Mouse (Mus musculus) kidney, embryonic 14.5 days (tissue): ENCODE data around the gene Slco6c1. TPM values are rescaled to one million over a fixed set of nuclear protein-coding genes. Genes with fewer than 3 reads are reported as not detected.

Experiments used
- ATAC-seq: fragments of 200-750 bp; cut with Nextera tagmentation; 2 replicates; pipeline ENCODE4 v1.8.0; 2017; ENCODE audit warnings: moderate number of reproducible peaks, mild to moderate bottlenecking, moderate TSS enrichment, moderate library complexity; ENCODE audit not compliant: low FRiP score, low TSS enrichment
- H3K27ac ChIP-seq: fragments of 300-500 bp; sonication (generic); 2 replicates; pipeline ENCODE4 v1.5.1; 2014; ENCODE audit warnings: low read depth, mild to moderate bottlenecking, low read length, moderate library complexity, mixed read lengths
- H3K27me3 ChIP-seq: fragments of 300-500 bp; sonication (generic); 2 replicates; pipeline ENCODE4 v1.6.1; 2014; ENCODE audit warnings: mild to moderate bottlenecking, low read length; ENCODE audit not compliant: control insufficient read depth, insufficient read depth
- H3K36me3 ChIP-seq: fragments of 300-500 bp; sonication (generic); 2 replicates; pipeline ENCODE4 v1.6.1; 2014; ENCODE audit warnings: low read length, mixed read lengths; ENCODE audit not compliant: control insufficient read depth, insufficient read depth
- H3K4me1 ChIP-seq: fragments of 300-500 bp; sonication (generic); 2 replicates; pipeline ENCODE4 v1.6.1; 2014; ENCODE audit warnings: low read length, mixed read lengths; ENCODE audit not compliant: control insufficient read depth, insufficient read depth
- H3K4me2 ChIP-seq: fragments of 300-500 bp; sonication (generic); replicated peaks from 2 replicates; pipeline ENCODE4 v1.6.1; 2014; ENCODE audit warnings: low read depth, mild to moderate bottlenecking, low read length
- H3K4me3 ChIP-seq: fragments of 300-500 bp; sonication (generic); 2 replicates; pipeline ENCODE4 v1.5.1; 2014; ENCODE audit warnings: mild to moderate bottlenecking, low read length
- H3K9ac ChIP-seq: fragments of 300-500 bp; sonication (generic); 2 replicates; pipeline ENCODE4 v1.6.1; 2014; ENCODE audit warnings: low read depth, mild to moderate bottlenecking, low read length, moderate library complexity
- H3K9me3 ChIP-seq: fragments of 300-500 bp; sonication (generic); 2 replicates; pipeline ENCODE4 v1.6.1; 2016; ENCODE audit warnings: low read length; ENCODE audit not compliant: control insufficient read depth
- WGBS: fragments of 180-500 bp; shearing (Covaris S2); extraction: QIAGEN DNeasy Blood & Tissue Kit; methylation state at CpG from one replicate; pipeline ENCODE4 v1.1.7; 2014; 5-methylcytosine and 5-hydroxymethylcytosine counted together
- polyA plus RNA-seq: library from polyadenylated mRNA; unstranded; fragments of >200 nt; fragmentation: Nextera tagmentation; extraction: Ambion mirVana; gene quantifications from 2 replicates; pipeline ENCODE4 v1.2.1, GENCODE M21; 2014

The Slco6c1 gene
- not detected in 2 replicates for polyA plus RNA-seq

GRCm38 (mm10) chr1:97128201-97128600 is at the start of gene Slco6c1:
Gene Slco6c1, minus strand, starts transcription at chr1:97128301.
- 89% methylated on average over 6 of the region's 6 CpGs for WGBS

GRCm38 (mm10) chr1:97038982-97039381 is 89.1 kb downstream of the Slco6c1 start:
- H3K9me3 ChIP-seq, result no peaks in the 10 kb centered on the region
- ATAC-seq, result no peak

More at GRCm38 (mm10) chr1:97128201-97128600, at the start of gene Slco6c1:
- Histone ChIP-seq H3K4me3 (no peak within 1 kb of the TSS), H3K27ac (no peak within 1 kb of the TSS), H3K36me3 (no peaks in the 10 kb centered on the region), H3K9me3 (no peaks in the 10 kb centered on the region), H3K9ac (no peak within 1 kb of the TSS), H3K4me1 (no peaks in the 10 kb centered on the region), H3K4me2 (no peak within 1 kb of the TSS), H3K27me3 (no peaks in the 10 kb centered on the region)
- no peak for ATAC-seq

GRCm38 (mm10) chr1:97038548-97038947 is 89.6 kb downstream of the Slco6c1 start:
- H3K36me3 ChIP-seq, result no peaks in the 10 kb centered on the region
- no peaks in the 10 kb centered on the region for H3K4me1 ChIP-seq
- H3K4me2 ChIP-seq, result no peak overlapping the region
- 12% methylated on average over 2 of the region's 2 CpGs for WGBS
- no peak overlapping the region for H3K4me3 ChIP-seq
- no peaks in the 10 kb centered on the region for H3K27me3 ChIP-seq
- no peak overlapping the region for H3K27ac ChIP-seq
- no peaks in the 10 kb centered on the region for H3K9me3 ChIP-seq
- H3K9ac ChIP-seq, result no peak overlapping the region
- ATAC-seq, result no peak

More at GRCm38 (mm10) chr1:97038982-97039381, 89.1 kb downstream of the Slco6c1 start:
- Histone ChIP-seq H3K4me3 (no peak overlapping the region), H3K36me3 (no peaks in the 10 kb centered on the region), H3K27ac (no peak overlapping the region), H3K4me1 (no peaks in the 10 kb centered on the region), H3K27me3 (no peaks in the 10 kb centered on the region), H3K4me2 (no peak overlapping the region), H3K9ac (no peak overlapping the region)
- WGBS, result 55% methylated on average over 1 of the region's 1 CpGs

- no peaks in the 10 kb centered on the region for H3K4me1 ChIP-seq
- no peaks in the 10 kb centered on the region for H3K36me3 ChIP-seq
- no peaks in the 10 kb centered on the region for H3K27me3 ChIP-seq
- H3K9ac ChIP-seq, result no peak overlapping the region
- no peak overlapping the region for H3K4me2 ChIP-seq
- 70% methylated on average over 2 of the region's 2 CpGs for WGBS
- H3K9me3 ChIP-seq, result no peaks in the 10 kb centered on the region
- no peak overlapping the region for H3K4me3 ChIP-seq
- no peak for ATAC-seq
- H3K27ac ChIP-seq, result no peak overlapping the region
Measured at GRCm38 (mm10) chr1:97037955-97038354, 90.1 kb downstream of the Slco6c1 start.

GRCm38 (mm10) chr1:97021388-97021787 is 106.7 kb downstream of the Slco6c1 start:
- H3K9ac ChIP-seq, result no peak overlapping the region
- H3K9me3 ChIP-seq, result no peaks in the 10 kb centered on the region
- peak; percentile 57; the same call in 1 of the 2 replicates for ATAC-seq
- H3K36me3 ChIP-seq, result no peaks in the 10 kb centered on the region
- no peak overlapping the region for H3K4me3 ChIP-seq
- no peak overlapping the region for H3K4me2 ChIP-seq
- H3K4me1 ChIP-seq, result no peaks in the 10 kb centered on the region
- no peak overlapping the region for H3K27ac ChIP-seq
- H3K27me3 ChIP-seq, result no peaks in the 10 kb centered on the region
- WGBS, result 57% methylated on average over 2 of the region's 2 CpGs

GRCm38 (mm10) chr1:97019404-97019803 is 108.7 kb downstream of the Slco6c1 start:
- Histone ChIP-seq H3K4me3 (no peak overlapping the region), H3K4me2 (no peak overlapping the region), H3K4me1 (no peaks in the 10 kb centered on the region), H3K27me3 (no peaks in the 10 kb centered on the region), H3K9me3 (no peaks in the 10 kb centered on the region), H3K36me3 (no peaks in the 10 kb centered on the region), H3K27ac (no peak overlapping the region), H3K9ac (no peak overlapping the region)
- ATAC-seq, result no peak
- WGBS, result 47% methylated on average over 1 of the region's 1 CpGs

GRCm38 (mm10) chr1:97018978-97019377 is 109.1 kb downstream of the Slco6c1 start:
- Histone ChIP-seq H3K27me3 (no peaks in the 10 kb centered on the region), H3K4me2 (no peak overlapping the region), H3K27ac (no peak overlapping the region), H3K36me3 (no peaks in the 10 kb centered on the region), H3K9me3 (no peaks in the 10 kb centered on the region), H3K4me1 (no peaks in the 10 kb centered on the region), H3K9ac (no peak overlapping the region), H3K4me3 (no peak overlapping the region)
- ATAC-seq, result no peak
